Mouse (Mus musculus) ZHBTc4 (cell line): ENCODE measurements at regions not wholly inside any gene's neighbourhood (a gene's known extent, or its start where the extent isn't known, plus 50 kb on each side); places are given as distances from the start of the nearest gene placed in this dataset.
A peak's percentile ranks its signal among the peaks of the same experiment; 100 is the strongest.
"Not testable (repeated sequence)": the region's sequence is repeated elsewhere in the genome, so short reads cannot be mapped to it uniquely, and the experiment has no call there.

ENCODE experiments used
- DNase-seq: peaks from one replicate; pipeline ENCODE4 v3.0.0-alpha.2; 2011; ENCODE audit warnings: low read depth, low spot score

DNA sequence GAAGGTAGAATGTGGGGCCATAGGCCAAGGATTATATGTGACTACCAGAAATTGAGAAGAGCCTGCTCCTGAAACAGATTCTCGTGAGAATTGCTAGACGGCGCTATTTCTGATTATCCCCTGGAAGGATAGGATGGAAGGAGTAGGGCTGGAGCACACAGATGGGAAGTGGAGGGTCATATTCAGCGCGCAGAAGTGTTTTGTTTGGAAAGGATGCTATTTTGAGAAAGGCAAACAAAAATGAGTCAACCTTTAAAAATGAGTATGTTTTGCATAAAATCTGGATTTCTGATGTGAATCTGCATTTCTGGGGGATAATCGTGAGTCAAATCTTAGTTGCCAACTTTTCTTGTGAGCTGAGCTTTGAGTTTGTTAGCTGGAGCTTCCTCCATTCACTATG is 58.1 kb upstream of the Fshb start:
- no peak for DNase-seq

DNA sequence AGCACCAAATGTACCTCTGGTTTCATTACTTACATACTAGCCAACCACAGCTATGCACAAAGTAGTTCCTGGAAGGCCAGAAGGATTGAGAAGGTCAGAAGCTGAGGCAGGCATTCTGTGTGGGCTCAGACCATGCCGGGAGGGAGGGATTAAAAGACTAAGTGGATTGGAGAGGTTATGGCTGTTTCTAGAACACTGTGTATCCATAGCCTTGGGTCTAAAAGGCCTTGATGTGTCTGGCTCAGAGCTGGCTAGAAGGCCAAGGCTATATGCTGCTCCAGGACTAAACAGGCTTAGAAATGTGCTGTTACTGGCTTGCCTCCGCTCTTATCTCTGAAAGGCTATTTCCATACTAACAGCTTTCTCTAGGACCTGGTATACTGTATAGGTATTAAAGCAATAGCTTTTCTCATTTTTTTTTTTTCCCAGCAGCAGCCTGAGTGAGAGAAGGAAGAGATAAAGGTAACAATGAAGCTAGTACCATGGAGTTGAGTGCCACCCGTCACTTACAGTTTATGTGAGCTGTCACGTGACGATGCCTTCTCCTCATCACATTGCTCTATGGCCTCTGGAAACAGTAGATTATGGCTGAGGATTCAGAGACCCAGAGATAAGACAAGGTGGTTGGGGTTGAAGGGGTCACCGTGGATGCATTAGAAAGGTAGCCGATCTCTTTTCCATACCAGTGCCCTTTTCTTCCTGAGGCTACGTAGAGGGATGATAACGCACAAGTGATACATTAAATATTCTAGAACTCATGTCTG is 59.4 kb upstream of the Fshb start:
- DNase-seq, result no peak

DNA sequence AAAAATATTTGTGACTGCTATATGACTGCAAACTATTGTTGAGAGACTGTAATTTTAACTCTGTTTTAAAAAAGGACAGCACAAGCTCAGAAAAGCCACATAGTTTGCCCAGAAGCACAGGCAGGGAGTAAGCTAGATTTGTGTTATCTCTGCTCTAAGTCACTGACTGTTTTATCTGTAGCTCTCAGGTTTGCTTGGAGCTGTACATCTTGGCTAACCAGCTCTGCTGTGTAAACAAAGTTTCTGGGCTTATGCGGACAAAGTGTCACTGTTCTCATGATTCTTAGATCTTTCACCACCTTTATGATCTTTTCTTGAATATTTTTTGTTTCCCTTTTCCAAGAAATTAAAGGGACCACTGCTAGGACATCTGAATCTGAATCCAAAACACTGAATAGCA is 60.2 kb upstream of the Fshb start:
- DNase-seq, result no peak

DNA sequence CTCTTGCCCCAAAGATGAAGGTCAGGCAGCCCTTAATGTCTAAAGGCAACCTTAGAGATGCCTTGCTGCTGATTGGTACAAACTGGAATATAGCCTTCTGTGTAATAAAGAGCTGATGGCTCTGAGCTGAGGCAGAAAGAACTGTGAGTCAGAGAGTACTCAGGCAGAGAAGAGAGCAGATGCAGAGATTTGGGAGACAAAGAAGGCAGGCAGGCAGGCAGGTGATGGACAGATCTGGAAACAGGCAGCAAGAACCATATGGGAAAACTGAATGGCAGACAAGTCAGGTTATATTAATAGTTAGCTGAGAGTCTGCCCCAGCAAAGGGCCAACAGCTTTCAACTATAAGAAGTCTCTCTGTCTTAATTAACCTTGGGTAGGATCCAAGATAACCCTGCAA is 73.7 kb upstream of the Fshb start:
- no peak for DNase-seq

DNA sequence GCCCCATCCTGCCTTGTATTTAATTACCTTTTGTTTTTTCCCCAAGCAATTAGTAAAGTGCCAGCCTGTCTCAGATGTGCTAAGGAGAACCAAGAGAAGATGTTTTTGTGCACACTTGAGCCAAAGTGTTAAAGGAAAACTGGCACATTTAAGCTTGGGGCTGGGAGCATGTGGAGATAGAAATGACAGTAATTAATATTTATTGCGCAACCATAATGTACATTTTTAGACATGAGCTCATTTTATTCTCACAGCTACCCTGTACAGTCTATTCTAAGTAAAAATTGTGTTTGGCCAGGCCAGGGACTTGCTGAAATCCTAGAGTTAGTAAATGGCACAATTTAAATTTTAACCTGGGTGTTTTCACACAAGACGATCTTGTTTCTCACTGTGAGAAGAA is 89.9 kb upstream of the Fshb start:
- DNase-seq, result no peak

DNA sequence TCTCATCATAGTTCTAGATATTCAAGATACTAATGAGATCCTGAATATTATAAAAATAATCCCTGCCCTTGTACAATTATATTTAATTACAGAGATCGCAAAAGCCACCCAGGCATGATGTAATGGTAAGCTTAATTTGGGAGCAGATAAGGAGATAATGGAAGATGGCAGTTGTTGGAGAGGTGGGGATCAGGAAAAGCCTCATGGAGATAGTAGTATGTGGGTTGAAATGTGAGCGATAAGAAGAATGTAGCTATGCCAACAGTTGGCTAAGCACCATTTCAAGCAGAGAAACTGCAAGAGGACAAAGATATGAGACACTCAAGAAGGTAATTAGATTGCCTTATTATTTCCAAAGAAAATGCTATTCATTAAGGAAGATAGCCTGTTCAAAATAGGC is 90.4 kb upstream of the Fshb start:
- no peak for DNase-seq

DNA sequence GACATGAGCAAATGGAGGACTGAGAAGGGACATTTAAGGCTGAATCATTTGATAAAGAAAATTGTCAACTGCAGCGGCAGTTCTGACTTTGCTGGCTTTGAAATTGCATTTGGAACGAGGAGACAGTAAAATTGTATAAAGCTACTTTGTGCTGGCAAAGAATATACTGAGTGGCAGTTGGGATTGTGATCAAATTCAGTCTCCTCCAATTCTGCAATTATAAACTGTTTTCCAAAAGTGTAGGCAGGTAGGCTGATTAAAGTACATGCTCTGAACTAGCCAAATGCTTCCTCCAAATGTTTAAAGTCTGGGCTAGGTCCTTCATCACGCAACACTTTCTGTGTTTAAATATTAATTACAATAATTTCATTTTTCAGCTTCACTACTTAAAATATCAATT is 90.9 kb upstream of the Fshb start:
- DNase-seq, result no peak

DNA sequence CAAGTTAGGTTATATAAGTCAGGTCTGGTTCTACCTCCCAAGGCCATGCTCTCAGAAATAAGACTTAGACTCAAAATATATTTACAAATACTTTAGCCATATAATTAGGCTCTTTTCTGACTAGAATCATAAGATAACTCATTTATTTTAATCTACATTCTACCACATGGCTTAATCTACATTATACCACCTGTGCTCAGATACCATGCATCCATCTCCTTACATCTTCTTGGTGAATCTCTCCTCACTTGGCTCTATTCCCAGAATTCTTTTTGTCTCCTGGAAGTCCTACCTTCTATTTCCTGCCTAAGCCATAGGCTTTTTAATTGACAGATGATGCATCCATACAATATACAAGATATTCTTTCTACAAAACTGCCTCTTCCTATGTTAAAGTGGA is 92.4 kb upstream of the Fshb start:
- no peak for DNase-seq

DNA sequence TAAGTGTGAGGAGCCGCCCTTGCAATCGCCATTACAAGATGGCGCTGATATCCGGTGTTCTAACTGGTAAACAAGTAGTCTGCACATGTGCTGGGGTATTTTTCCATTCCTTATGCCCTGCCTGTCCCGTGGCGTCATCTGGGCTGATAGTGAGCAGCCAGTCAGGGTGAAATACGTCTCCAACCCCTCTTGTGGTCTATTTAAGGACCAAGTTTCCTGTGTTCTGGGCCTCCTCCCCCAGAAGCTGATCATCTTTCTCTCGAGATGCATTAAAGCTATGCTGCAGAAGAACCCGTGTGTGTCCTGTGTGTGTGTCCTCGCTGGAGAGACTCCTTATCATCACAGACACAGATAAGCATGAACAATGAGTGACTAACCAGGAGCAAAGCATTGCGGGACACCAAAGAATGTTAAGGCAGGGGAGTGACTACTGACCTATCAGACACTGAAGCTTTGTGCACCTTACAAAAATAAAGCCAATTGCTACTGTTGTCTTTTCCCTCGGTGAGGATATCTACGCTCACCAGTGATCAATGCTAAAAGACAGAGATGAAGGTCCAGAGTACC is 99.5 kb upstream of the Fshb start:
- DNase-seq, result not testable (repeated sequence)

DNA sequence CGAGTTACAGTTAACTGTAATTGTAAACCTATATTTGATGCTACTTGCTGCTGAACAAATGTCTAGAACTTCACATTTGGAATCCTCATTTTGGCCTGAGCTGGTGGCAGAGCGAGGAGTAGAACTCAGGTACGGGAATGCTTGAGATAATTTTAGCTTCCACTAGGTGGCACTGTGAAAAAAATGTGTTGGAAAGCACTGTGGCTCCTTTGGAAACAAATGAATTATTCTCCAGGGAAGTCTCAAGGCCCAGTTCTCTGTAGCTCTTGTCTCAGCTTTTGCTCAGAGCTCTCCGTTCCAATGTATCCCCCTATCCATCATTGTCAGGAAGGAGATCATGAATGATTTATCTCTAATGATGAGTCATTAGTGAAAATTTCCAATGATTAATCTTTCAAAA is 114.7 kb upstream of the Kcna4 start:
- DNase-seq, result peak; percentile 52

DNA sequence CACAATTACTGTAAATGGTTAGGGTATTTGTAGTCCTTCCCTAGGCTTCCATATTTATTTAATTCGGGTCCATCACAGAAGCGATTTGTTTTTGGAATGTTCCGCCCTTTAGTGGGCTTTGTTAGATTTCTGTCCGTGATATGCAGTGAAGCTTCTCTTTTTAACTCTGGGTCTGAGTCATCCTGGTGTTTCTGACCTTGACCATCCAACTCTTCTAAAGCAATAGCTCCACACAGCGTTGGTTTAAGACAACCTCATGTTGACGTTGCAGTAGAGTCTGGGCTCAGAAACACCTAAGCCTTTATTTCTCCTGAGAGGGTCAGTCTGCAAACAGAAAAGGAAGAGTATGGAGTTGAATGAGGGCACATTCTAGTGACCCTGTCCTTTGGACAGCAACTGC is 107.4 kb upstream of the Kcna4 start:
- no peak for DNase-seq

DNA sequence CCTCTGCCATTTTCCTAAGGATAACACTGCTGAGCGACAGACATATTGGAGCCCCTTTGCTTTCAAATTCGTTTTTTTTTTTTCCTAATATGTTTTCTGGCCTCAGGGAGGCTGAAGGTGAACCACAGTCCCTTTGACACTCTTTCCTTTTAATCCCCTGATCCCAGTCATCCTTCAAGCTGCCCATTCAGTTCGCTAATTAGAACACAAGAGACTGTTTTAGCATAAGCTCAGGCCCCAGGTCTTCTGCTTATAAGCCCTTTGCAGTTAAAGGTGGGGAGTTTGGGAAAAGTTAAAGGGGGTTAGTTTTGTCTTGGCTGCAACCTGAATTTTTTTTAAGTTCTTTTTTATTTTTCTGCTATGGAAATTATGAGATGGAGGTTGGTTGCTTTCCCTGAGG is 105.6 kb upstream of the Kcna4 start:
- no peak for DNase-seq

DNA sequence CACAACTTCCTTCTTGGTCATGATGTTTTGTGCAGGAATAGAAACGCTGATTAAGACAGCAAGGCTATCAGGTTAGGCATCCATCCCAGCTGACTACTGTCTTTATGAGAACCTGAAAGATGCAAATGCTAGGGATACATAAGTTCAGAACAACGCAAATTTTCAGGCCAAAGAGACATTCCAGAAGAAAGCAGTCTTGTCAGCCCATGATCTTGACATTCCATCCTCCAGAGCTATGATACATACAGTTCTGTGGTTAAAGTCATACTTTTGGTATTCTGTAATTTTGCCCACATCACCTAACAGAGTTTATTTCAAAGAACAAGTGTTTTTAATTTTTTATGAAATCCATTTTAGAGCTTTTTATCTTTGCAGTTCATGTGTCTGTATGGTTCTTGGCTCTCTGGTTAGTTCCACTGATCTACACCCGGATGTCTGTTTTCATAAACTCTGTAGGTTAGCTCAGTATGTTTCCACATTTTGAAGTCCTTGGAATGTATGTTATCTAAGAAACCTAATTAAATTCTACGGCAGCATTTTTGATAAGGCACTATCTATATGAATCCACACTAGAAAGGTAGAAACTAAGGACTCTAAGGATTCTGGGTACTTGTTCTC is 88.5 kb upstream of the Kcna4 start:
- DNase-seq, result no peak

DNA sequence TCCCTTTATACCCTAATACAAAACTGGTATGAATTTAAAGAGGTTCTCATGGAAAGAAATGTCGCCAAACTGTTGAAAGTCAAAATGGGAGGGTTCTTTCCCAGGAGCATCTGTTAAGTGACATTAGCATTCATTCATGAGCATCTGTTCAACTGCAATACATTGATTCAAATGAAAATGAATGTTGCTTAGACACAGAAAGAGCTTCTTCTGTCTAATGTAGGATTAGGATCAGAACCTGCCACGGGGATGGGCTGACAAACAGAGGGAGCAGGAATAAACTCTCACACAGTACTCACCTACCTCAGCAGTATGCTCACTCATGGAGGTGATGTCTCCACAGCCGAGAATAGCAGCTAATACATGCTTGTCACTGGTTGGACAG is 88.0 kb upstream of the Kcna4 start:
- no peak for DNase-seq

DNA sequence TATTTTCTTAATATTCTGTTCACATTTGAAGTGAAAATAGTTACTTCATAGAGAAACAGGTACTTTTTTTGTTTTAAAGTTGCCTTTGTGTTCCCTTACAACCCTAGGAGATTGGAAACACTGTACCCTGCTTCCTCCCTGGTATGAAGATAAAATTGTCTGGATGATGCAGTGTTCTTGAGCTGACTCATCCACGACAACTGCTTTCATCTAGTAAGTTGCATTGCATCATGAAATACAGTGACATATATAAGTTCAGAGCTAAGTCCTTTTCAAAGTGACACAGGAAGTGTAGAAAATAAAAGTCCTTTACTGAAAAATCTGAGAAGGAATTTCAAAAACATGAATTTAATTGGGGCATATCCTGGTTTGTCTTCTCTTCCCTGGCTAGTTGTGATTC is 68.9 kb upstream of the Kcna4 start:
- no peak for DNase-seq

DNA sequence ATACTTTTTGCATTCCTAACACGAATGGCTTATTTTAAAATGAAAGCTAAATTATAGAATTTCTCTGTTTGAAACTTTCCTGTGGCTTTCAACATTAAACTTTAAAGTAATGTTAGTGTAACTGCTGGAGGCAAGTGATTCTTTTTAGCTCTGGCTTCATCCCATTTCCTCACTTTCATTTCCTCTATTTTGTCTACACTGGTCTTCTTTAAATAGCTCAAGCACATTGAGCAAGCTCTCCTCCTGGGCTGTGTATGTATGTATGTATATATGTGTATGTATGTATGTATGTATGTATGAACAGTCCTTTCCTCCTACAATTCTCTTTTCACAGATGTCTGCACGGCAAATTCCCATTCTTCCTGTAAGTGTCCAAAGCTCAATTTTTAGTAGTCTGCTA is 65.8 kb upstream of the Kcna4 start:
- no peak for DNase-seq

DNA sequence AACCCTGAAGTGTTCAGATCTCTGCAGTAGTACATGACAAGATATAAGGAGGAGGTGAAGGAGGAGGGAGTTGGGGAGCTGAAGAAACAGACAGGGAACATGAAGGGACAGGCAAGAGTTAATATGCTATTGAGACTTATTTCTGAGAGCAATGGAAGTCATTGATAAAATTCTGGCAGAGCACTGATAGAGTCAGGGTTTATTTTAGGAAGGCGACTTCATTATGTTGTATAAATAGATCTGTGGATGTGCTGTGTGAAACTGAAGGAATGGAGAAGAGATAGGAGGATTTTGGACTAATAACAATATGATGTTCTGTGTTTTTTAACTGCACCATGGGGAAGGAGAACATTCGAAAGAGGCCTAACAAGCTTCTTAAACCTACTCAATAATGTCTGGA is 63.0 kb upstream of the Kcna4 start:
- no peak for DNase-seq

DNA sequence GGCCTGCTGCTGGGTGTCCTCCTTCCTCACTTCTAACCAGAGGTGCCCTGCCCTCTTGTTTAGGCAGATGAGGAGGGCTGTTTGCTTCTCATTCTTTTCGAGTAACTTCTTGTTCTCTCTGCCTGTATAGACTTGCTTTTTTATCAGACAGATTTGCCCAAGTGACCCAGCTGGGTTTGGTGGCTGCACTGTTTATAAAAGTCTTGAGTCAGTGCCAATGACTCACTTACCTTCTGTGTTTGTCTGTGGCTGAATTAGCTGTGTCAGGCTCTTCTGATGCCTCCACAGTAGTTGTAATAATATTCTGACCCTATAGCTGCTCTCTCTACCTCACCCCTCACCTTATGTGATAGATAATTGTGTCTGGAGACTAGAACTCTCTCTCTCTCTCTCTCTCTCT is 62.2 kb upstream of the Kcna4 start:
- DNase-seq, result no peak

DNA sequence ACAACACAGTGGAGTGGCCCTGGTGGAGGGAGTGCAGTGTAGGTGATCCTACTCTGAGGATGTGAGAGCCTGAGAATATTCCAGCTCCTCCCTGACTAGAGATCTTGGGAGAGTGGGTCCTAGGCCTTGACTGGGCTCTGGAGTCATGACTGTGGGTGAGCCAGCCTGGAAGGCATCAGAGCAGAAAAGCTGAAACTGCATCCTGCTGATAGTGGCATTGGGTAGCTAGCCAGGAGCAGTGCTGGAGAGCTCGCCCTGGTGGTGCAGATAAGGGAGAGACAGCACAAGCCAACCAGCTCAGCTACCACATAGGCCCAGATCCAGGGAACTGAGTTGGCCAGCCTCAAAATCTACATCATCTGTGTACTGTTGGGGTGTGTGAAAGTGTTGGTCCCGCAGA is 58.8 kb upstream of the Kcna4 start:
- DNase-seq, result no peak

DNA sequence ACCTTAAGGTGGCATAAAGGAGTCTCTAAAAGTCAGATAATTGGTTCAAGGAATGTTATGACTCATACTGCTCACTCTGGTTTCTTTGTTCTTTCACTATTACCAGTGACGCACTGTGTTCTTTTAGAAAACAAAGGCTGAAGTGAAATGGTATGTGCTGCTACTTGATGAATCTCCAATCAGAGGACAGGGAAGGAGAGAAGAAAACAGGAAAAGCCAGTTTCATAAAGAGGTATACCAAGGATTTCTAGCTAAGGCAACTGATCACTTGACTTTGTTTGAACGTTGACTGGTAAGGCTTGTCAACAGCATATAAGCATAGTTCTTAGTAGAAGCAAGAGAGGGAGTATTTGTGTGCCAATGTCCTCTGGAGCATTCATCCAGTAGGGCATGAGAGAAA is 57.6 kb upstream of the Kcna4 start:
- no peak for DNase-seq
